Mouse (Mus musculus) embryonic facial prominence, embryonic 13.5 days (tissue): Measurements from ENCODE around the gene Sh3pxd2b. TPM values are rescaled to one million over a fixed set of nuclear protein-coding genes. Genes with fewer than 3 reads are reported as not detected.
A peak's percentile ranks its signal among the peaks of the same experiment; 100 is the strongest.

Experiments
- ATAC-seq: fragments of 200-750 bp; cut with Nextera tagmentation; 2 replicates; pipeline ENCODE4 v1.8.0; 2017; ENCODE audit warnings: low read depth; ENCODE audit not compliant: insufficient number of reproducible peaks, insufficient read depth, low FRiP score, low TSS enrichment
- H3K27ac ChIP-seq: fragments of 300-500 bp; sonication (generic); 2 replicates; pipeline ENCODE4 v1.5.1; 2015; ENCODE audit warnings: moderate library complexity, mild to moderate bottlenecking, inconsistent platforms
- H3K27me3 ChIP-seq: fragments of 300-500 bp; sonication (generic); 2 replicates; pipeline ENCODE4 v1.6.1; 2015; ENCODE audit warnings: mild to moderate bottlenecking, inconsistent platforms
- H3K36me3 ChIP-seq: fragments of 300-500 bp; sonication (generic); 2 replicates; pipeline ENCODE4 v1.6.1; 2015; ENCODE audit warnings: mild to moderate bottlenecking, inconsistent platforms
- H3K4me1 ChIP-seq: fragments of 300-500 bp; sonication (generic); 2 replicates; pipeline ENCODE4 v1.6.1; 2015; ENCODE audit warnings: inconsistent platforms
- H3K4me2 ChIP-seq: fragments of 300-500 bp; sonication (generic); 2 replicates; pipeline ENCODE4 v1.6.1; 2015; ENCODE audit warnings: moderate library complexity, mild to moderate bottlenecking, inconsistent platforms
- H3K4me3 ChIP-seq: fragments of 300-500 bp; sonication (generic); 2 replicates; pipeline ENCODE4 v1.5.1; 2015; ENCODE audit warnings: mild to moderate bottlenecking, inconsistent platforms
- H3K9ac ChIP-seq: fragments of 300-500 bp; sonication (generic); 2 replicates; pipeline ENCODE4 v1.6.1; 2015; ENCODE audit warnings: mild to moderate bottlenecking, inconsistent platforms
- H3K9me3 ChIP-seq: fragments of 300-500 bp; sonication (generic); 2 replicates; pipeline ENCODE4 v1.6.1; 2016; ENCODE audit warnings: inconsistent platforms
- WGBS: fragments of 180-500 bp; shearing (Covaris S2); methylation state at CpG from one replicate; pipeline ENCODE4 v1.1.7; 2015; ENCODE audit warnings: mixed read lengths; 5-methylcytosine and 5-hydroxymethylcytosine counted together
- polyA plus RNA-seq: library from polyadenylated mRNA; unstranded; fragments of >200 nt; fragmentation: Nextera tagmentation; extraction: Ambion mirVana; gene quantifications from 2 replicates; pipeline ENCODE4 v1.2.1, GENCODE M21; 2015

Gene Sh3pxd2b
- polyA plus RNA-seq, 1 experiment from 2014 or later = 29.4 TPM

DNA sequence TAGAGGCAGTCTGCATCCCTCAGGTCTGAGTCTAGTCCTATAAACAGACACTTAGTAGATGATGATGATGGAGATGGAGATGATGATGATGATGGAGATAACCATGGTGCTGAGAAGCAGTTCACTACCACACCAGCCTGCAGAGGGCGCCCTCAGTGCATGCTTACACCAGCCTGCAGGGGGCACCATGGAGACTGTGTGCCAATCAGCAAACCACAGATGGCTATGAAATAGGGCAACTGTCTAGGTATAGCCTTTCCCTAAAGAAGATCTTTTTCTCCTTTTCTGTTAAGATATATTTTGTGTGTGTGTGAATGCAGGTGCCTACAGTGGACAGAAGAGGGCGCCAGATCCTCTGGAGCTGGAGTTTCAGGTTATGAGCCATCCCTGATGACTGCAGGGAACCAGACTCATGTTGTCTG, 4.8 kb upstream of the Sh3pxd2b start:
- no peak for ATAC-seq
- Histone ChIP-seq H3K27ac (no peak overlapping the region), H3K4me1 (peaks cover 13% of the 10 kb centered on the region), H3K36me3 (no peaks in the 10 kb centered on the region), H3K9ac (no peak overlapping the region), H3K9me3 (no peaks in the 10 kb centered on the region), H3K4me2 (no peak overlapping the region), H3K27me3 (no peaks in the 10 kb centered on the region), H3K4me3 (no peak overlapping the region)
- WGBS = 11% methylated on average over 2 of the region's 2 CpGs

DNA sequence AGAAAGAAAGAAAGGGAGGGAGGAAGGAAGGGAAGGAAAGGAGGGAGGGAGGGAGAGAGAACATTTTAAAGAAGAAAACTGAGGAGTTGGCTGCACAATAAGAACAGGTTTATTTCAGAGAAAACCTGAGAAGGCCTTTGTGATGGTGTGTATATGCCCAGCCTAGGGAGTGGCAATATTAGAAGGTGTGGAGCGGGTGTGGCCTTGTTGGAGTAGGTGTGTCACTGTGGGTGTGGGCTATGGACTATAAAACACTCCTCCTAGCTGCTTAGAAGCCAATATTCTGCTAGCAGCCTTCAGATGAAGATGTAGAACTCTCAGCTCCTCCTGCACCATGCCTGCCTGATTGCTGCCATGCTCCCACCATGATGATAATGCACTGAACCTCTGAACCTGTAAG, 4.3 kb upstream of the Sh3pxd2b start:
- Histone ChIP-seq H3K9ac (no peak overlapping the region), H3K4me2 (no peak overlapping the region), H3K4me3 (no peak overlapping the region), H3K27me3 (no peaks in the 10 kb centered on the region), H3K27ac (no peak overlapping the region), H3K4me1 (peaks cover 14% of the 10 kb centered on the region), H3K9me3 (no peaks in the 10 kb centered on the region), H3K36me3 (no peaks in the 10 kb centered on the region)
- 91% methylated on average over 1 of the region's 1 CpGs for WGBS
- ATAC-seq = no peak

DNA sequence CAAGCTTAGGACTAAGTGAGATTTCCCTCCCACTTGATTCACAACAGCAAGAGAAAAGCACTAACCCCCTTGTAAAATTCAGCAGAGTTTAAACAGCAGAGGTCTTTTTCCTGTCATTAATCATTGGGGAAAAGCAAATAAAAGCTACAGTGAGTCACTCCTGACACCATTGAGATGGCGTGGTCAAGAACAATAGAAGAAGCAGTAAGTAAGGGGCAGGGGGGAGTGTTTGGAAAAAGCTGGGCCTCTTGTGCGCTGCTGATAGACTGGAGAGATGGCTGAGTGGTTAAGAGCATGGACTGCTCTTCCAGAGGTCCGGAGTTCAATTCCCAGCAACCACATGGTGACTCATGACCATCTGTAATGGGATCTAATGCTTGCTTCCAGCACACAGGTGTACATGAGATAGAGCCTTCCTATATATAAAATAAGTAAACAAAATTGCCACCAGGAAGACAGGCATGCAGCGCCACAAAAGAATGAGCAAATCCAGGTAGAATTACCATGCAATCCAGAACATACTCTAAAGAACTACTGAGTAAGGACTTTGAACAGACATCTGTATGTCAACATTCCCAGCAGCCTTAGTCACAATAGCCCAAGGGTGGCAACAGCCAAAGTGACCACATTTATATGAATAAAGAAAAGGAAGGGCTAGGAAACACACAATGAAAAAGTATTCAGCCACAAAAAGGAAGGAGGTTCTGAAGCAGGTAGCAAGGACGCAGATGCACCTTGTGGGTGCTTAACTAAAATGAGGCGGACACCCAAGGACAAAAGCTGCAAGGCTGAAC, 1.9 kb upstream of the Sh3pxd2b start:
- no peak overlapping the region for H3K4me2 ChIP-seq
- no peak overlapping the region for H3K9ac ChIP-seq
- ATAC-seq = no peak
- H3K4me3 ChIP-seq = no peak overlapping the region
- H3K27ac ChIP-seq = no peak overlapping the region
- H3K4me1 ChIP-seq = peaks cover 35% of the 10 kb centered on the region
- H3K36me3 ChIP-seq = peaks cover 4% of the 10 kb centered on the region; the same call in 1 of the 2 replicates
- H3K9me3 ChIP-seq = no peaks in the 10 kb centered on the region
- H3K27me3 ChIP-seq = no peaks in the 10 kb centered on the region
- 86% methylated on average over 6 of the region's 6 CpGs for WGBS

DNA sequence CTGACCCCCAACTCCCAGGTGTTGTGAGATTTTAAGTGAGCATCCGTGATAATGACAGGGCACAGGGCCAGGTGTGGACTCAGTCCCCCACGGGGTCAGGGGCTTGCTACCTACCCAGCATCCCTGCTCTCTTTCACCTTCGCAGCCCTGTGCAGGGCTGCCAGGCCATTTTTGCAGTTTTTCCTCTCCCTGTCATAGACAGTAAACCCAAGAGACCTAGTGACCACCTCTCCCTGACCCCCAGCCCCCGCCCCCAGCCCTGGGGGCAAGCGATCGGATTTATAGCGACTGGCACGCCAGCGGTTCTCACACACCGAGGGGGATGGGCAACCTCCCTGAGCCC, 385 bp upstream of the Sh3pxd2b start:
- Histone ChIP-seq H3K9me3 (0 out of 2 replicates have a peak, but pooled peaks cover 7% of the 10 kb centered on the region), H3K4me3 (peak overlapping the region; percentile 79), H3K4me1 (peaks cover 33% of the 10 kb centered on the region), H3K27ac (peak overlapping the region; percentile 90), H3K27me3 (no peaks in the 10 kb centered on the region), H3K9ac (peak overlapping the region; percentile 96), H3K36me3 (peaks cover 19% of the 10 kb centered on the region), H3K4me2 (peak overlapping the region; percentile 92)
- no peak for ATAC-seq
- WGBS = 3% methylated on average over 10 of the region's 10 CpGs

DNA sequence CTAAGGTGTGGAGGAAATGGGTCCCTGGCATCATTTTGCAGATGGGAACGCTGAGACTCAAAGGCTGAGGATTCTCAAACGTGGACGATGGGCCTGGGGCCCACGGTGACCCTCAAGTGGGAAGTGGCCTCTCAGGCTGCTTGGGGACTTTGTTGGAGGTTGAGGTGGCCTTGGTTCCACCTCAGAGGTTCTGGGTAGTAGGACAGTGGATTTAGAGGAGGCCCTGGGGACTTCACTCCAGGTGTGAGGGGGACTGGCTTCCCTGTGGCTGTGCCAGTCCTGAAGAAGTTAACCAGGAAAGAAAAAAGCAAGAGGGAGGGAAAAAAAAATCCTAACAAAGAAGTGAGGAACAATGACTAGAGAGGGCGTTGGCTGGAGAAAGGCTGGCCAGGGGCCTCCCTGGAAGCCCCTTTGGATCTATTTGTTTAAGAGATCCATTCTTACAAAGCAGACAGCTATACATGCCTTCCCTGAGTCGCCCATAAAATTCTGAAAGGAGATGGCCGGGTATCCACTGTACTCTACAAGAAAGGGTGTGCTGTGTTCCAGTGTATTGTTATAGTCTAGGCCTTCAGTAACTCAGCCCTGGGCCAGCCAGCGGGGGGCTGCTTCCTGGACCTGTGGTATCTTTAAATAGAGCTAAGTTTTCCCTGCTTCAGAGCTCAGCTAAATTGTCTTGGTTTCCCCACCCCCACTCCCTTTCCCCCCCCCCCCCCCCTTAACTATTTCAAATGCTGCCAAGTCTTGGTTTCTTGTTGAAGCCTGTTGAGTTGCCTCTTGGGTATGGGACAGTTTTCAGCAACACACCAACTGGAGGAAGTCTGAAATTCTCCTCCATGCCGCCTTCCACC, 1.0 kb downstream of the Sh3pxd2b start:
- Histone ChIP-seq H3K9ac (peak overlapping the region; percentile 96), H3K4me3 (peak overlapping the region; percentile 79), H3K4me2 (peak overlapping the region; percentile 92), H3K36me3 (peaks cover 29% of the 10 kb centered on the region), H3K9me3 (0 out of 2 replicates have a peak, but pooled peaks cover 7% of the 10 kb centered on the region), H3K27ac (peak overlapping the region; percentile 90), H3K4me1 (peaks cover 33% of the 10 kb centered on the region), H3K27me3 (no peaks in the 10 kb centered on the region)
- ATAC-seq = no peak; the same call in 1 of the 2 replicates
- 13% methylated on average over 9 of the region's 9 CpGs for WGBS

DNA sequence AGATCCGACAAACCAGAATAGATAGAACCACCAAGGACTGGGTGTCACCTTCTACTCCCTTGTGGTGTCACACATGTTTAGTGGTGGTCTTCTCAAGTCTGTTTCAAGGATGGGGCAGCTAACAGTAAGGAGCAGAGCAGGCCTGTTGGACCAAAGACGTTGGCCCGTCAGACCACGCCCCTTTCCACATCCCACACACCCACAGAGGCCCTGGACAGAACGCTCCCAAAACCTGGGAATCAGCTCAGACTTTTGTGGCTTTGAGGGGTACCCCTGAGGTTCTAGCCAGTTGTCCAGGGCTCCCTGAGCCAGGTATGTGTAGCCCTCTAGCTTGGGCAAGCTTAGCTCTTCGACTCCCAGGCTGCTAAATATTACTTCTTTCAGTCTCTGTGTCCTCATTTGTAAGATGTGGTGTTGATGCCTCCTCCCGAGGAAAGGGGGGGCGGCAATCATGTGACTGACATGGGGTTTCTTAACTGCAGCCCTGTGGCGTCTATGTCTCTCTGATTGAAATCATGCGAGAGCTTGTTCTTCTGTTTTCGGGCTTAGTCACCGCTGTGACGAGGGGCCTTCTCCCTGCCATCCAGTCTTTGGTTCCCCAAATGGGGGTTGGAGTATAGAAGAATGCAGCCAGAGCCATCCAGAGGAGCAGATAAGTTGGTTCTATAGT, 1.8 kb downstream of the Sh3pxd2b start:
- Histone ChIP-seq H3K4me3 (peak overlapping the region; percentile 79), H3K4me2 (peak overlapping the region; percentile 92), H3K36me3 (peaks cover 33% of the 10 kb centered on the region), H3K27me3 (no peaks in the 10 kb centered on the region), H3K27ac (peak overlapping the region; percentile 90), H3K9ac (peak overlapping the region; percentile 2; the same call in 1 of the 2 replicates), H3K4me1 (peaks cover 36% of the 10 kb centered on the region), H3K9me3 (0 out of 2 replicates have a peak, but pooled peaks cover 7% of the 10 kb centered on the region)
- ATAC-seq = no peak
- WGBS = 37% methylated on average over 13 of the region's 13 CpGs

DNA sequence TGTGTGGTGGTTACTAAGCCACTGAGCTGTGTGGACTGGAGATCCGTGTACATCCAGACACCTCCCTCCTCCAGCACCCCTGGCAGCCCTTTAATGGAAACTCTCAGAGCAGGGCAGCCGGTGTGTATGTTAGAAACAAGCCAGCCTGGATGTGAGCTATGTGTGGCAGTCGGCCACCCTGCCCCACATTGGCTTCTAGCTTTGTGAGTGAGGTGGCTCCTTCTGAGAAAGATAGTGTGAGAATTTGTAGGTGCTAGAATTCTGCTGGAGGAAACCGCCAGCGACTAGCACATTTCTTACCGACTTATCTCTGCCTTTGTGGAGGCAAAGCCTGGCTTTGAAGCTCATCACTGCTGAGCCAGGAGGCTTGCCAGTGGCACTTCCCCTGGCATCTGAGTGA, 5.3 kb downstream of the Sh3pxd2b start:
- H3K4me1 ChIP-seq = peaks cover 55% of the 10 kb centered on the region
- no peak overlapping the region for H3K27ac ChIP-seq
- H3K36me3 ChIP-seq = peaks cover 33% of the 10 kb centered on the region
- 88% methylated on average over 6 of the region's 6 CpGs for WGBS
- ATAC-seq = no peak
- H3K4me3 ChIP-seq = no peak overlapping the region
- 0 out of 2 replicates have a peak, but pooled peaks cover 7% of the 10 kb centered on the region for H3K9me3 ChIP-seq
- H3K9ac ChIP-seq = no peak overlapping the region
- H3K27me3 ChIP-seq = no peaks in the 10 kb centered on the region
- no peak overlapping the region for H3K4me2 ChIP-seq

DNA sequence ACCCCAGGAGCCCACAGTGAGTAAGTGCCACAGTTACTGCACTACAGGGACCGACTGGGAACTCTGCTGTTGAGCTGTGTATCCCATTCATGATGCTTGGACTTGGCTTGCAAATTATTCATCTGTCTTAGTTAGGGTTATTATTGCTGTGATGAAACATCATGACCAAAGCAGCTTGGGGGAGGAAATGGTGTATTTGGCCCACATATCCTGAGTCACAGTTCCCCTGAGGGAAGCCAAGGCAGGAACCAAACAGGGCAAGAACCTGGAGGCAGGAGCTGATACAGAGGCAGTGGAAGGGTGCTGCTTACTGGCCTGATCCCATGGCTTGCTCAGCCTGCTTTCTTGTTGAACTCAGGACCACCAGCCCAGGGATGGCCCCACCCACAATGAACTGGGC, 7.8 kb downstream of the Sh3pxd2b start:
- H3K27me3 ChIP-seq = no peaks in the 10 kb centered on the region
- 0 out of 2 replicates have a peak, but pooled peaks cover 7% of the 10 kb centered on the region for H3K9me3 ChIP-seq
- H3K4me2 ChIP-seq = no peak overlapping the region
- 81% methylated on average over 1 of the region's 1 CpGs for WGBS
- no peak overlapping the region for H3K9ac ChIP-seq
- ATAC-seq = no peak
- H3K4me1 ChIP-seq = peaks cover 35% of the 10 kb centered on the region
- peaks cover 33% of the 10 kb centered on the region for H3K36me3 ChIP-seq
- no peak overlapping the region for H3K27ac ChIP-seq
- H3K4me3 ChIP-seq = no peak overlapping the region

DNA sequence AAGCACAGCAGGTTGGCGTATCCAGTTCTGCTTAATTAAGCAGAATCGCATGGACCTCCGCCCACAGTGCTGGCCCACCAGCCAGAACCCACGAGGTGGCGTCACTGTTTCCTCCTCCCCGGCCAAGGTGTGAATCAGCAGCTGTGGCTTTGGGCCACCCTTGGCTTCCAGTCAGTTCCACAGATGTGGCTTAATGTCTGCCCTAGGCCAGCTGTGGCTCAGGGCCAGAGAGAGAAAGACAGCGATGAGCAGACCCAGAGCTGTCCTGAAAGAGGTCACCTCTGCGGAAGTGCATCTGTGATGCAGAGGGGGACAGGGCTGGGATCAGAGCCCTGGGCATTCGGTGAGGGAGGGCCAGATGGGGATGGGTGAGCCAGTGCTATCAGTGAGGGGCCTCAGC, 10.1 kb downstream of the Sh3pxd2b start:
- Histone ChIP-seq H3K27me3 (no peaks in the 10 kb centered on the region), H3K36me3 (peaks cover 16% of the 10 kb centered on the region), H3K9ac (no peak overlapping the region), H3K27ac (no peak overlapping the region), H3K4me2 (no peak overlapping the region), H3K9me3 (no peaks in the 10 kb centered on the region), H3K4me3 (no peak overlapping the region), H3K4me1 (peaks cover 31% of the 10 kb centered on the region)
- no peak for ATAC-seq
- WGBS = 65% methylated on average over 9 of the region's 9 CpGs

DNA sequence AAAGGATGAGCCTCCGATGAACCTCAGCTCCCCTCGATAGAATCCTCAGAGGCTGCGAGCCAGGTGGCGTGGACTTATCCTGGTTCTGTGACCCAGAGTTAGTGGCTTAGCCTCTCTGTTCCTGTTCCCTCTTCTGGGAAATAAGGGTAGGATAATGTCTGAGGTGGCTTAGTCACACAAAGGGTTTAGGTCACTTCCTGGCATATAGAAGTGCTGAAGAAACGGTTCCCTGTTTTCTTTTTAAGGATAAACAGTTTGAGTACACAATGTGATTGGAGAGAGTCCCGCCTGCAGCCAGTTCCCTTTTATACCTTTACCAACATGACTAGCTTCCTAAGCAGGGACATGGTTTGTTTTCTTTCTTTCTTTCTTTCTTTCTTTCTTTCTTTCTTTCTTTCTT, 10.8 kb downstream of the Sh3pxd2b start:
- peaks cover 10% of the 10 kb centered on the region for H3K36me3 ChIP-seq
- H3K27me3 ChIP-seq = no peaks in the 10 kb centered on the region
- no peak overlapping the region for H3K27ac ChIP-seq
- H3K4me2 ChIP-seq = no peak overlapping the region
- no peak for ATAC-seq
- H3K9me3 ChIP-seq = no peaks in the 10 kb centered on the region
- H3K4me1 ChIP-seq = peaks cover 38% of the 10 kb centered on the region
- H3K4me3 ChIP-seq = no peak overlapping the region
- WGBS = 69% methylated on average over 6 of the region's 6 CpGs
- no peak overlapping the region for H3K9ac ChIP-seq

DNA sequence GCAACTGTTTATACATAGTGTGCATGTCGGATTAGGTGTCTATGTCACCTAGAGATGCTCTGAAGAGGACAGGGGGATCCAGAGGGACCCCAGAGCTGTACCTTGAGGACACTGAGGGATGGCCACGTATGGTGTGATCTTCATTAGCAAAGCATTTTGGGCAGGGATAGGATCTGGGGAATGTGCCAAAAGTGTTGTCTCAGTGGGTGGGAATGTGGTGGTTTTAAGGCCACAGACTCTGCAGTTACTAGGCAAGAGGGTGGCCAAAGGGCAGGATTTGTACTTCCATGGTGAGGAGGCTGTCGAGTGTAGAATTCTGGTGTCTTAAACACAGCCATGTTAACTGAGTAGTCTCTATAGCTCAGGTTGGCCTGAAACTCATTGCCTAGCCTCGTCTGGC, 11.9 kb downstream of the Sh3pxd2b start:
- 83% methylated on average over 4 of the region's 4 CpGs for WGBS
- H3K4me3 ChIP-seq = no peak overlapping the region

More for the DNA sequence above, 11.9 kb downstream of the Sh3pxd2b start:
- H3K9ac ChIP-seq = no peak overlapping the region
- no peak overlapping the region for H3K4me2 ChIP-seq
- no peak for ATAC-seq
- H3K9me3 ChIP-seq = no peaks in the 10 kb centered on the region
- H3K27me3 ChIP-seq = no peaks in the 10 kb centered on the region
- peaks cover 44% of the 10 kb centered on the region for H3K4me1 ChIP-seq
- peaks cover 6% of the 10 kb centered on the region for H3K36me3 ChIP-seq
- no peak overlapping the region for H3K27ac ChIP-seq
